Mouse (Mus musculus): Measurements from ENCODE around the gene Ern2. TPM values are rescaled to one million over a fixed set of nuclear protein-coding genes. Genes with fewer than 3 reads are reported as not detected.
A peak's percentile ranks its signal among the peaks of the same experiment; 100 is the strongest.

The Ern2 gene
- polyA plus RNA-seq, 1 experiment from 2014 or later, result not detected

DNA sequence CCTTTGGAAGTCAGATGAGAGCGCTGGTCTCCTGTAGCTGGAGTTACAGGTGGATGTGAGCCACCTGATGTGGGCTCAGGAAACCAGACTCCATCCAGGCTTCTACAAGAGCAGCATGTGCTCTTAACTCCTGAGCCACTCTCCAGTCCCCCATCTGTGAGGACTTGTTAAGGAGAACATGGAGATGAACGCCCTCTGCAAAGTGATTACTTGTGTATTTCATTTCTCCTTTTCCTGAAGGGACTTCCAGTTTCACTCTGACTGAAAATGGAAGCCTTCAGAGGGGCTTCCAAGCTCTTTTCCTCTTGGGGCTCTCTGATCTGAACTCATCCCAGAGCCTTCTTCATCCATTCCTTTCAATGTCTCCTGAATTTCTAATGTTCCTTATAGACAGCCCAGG lies 20.1 kb upstream of the Ern2 start:
- Histone ChIP-seq H3K4me2 (no peak overlapping the region), H3K4me1 (ENCODE audit: control insufficient read depth, insufficient read depth, low read length) (no peaks in the 10 kb centered on the region), H3K27ac (ENCODE audit: low read depth, low read length) (no peak overlapping the region), H3K27me3 (ENCODE audit: control insufficient read depth, insufficient read depth, low read length) (no peaks in the 10 kb centered on the region), H3K36me3 (ENCODE audit: control insufficient read depth, insufficient read depth, low read length) (no peaks in the 10 kb centered on the region), H3K9ac (ENCODE audit: low read depth, low read length) (no peak overlapping the region), H3K9me3 (replicated peaks; ENCODE audit: control insufficient read depth, low read length) (no peaks in the 10 kb centered on the region), H3K4me3 (ENCODE audit: low read depth, low read length) (no peak overlapping the region)
- 72% methylated on average over 2 of the region's 2 CpGs for WGBS (ENCODE audit: insufficient replicate concordance)
- no peak for ATAC-seq (replicated peaks; ENCODE audit: insufficient number of reproducible peaks, low FRiP score, low TSS enrichment)

DNA sequence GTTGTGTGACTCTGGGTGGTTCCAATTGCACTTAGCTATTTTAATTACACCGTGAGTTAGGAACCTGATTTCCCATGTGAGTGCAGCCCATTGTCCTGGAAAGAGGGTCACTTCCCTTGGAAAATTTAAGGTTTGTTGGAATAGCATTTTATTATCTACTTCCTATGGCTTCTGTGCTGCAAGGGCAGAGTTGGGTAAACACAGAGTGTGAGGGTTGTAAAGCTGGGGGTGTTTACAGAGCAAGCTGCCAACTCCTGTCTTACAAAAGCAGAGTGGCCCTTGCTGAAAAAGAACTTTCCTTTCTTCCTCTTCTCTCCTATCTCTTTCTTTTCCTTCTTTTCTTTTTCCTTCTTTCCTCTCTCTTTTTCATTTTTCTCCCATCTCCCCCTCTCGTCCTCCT lies 17.9 kb upstream of the Ern2 start:
- H3K9ac ChIP-seq (ENCODE audit: low read depth, low read length), result no peak overlapping the region
- H3K36me3 ChIP-seq (ENCODE audit: control insufficient read depth, insufficient read depth, low read length), result no peaks in the 10 kb centered on the region
- no peaks in the 10 kb centered on the region for H3K27me3 ChIP-seq (ENCODE audit: control insufficient read depth, insufficient read depth, low read length)
- H3K4me2 ChIP-seq, result no peak overlapping the region
- peak overlapping the region; percentile 11; the same call in 1 of the 2 replicates for H3K27ac ChIP-seq (ENCODE audit: low read depth, low read length)
- 39% methylated on average over 2 of the region's 2 CpGs for WGBS (ENCODE audit: insufficient replicate concordance)
- no peak for ATAC-seq (replicated peaks; ENCODE audit: insufficient number of reproducible peaks, low FRiP score, low TSS enrichment)
- no peak overlapping the region for H3K4me3 ChIP-seq (ENCODE audit: low read depth, low read length)
- H3K4me1 ChIP-seq (ENCODE audit: control insufficient read depth, insufficient read depth, low read length), result no peaks in the 10 kb centered on the region
- no peaks in the 10 kb centered on the region for H3K9me3 ChIP-seq (replicated peaks; ENCODE audit: control insufficient read depth, low read length)

DNA sequence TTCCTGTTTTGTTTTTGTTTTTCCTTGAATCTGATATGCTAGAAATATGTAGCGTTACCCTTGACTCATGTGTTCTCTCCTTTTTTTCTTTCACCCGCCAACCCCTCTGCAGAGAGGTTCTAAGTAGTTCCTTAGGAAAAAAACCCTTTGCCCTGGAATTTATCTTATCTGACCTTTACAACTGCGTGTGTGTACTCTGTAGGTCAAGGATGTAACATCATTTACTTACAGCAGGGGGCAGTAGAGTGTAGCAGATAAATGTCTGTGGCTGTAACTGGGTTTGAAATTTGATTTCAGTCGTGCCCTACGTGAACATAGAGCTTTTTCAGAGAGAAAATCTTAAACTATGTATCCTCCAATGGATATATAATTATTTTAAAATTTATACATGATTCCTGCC lies 13.3 kb upstream of the Ern2 start:
- Histone ChIP-seq H3K36me3 (ENCODE audit: control insufficient read depth, insufficient read depth, low read length) (no peaks in the 10 kb centered on the region), H3K9ac (ENCODE audit: low read depth, low read length) (no peak overlapping the region), H3K4me2 (no peak overlapping the region), H3K4me3 (ENCODE audit: low read depth, low read length) (no peak overlapping the region), H3K4me1 (ENCODE audit: control insufficient read depth, insufficient read depth, low read length) (no peaks in the 10 kb centered on the region), H3K9me3 (replicated peaks; ENCODE audit: control insufficient read depth, low read length) (no peaks in the 10 kb centered on the region), H3K27ac (ENCODE audit: low read depth, low read length) (no peak overlapping the region), H3K27me3 (ENCODE audit: control insufficient read depth, insufficient read depth, low read length) (no peaks in the 10 kb centered on the region)
- no peak for ATAC-seq (replicated peaks; ENCODE audit: insufficient number of reproducible peaks, low FRiP score, low TSS enrichment)
- 24% methylated on average over 5 of the region's 5 CpGs for WGBS (ENCODE audit: insufficient replicate concordance)

DNA sequence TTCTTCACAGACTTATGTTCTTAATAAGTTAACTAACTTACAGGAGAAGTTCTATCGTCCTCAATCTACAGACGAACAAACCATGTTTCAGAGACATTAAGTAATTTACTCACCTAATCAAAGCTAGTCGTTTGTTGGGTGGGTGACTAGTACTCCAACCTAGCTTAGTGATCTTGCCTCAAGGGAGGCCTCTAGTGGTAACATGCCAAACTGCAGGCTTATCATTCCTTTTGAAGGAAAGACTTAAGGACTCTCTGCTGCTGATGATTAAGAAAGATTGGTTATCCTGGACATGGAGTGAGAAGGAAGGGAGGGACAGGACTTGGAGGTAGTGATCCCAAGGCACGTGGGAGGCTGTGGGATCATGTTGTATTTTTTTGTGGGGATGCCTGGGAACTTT lies 11.3 kb upstream of the Ern2 start:
- no peaks in the 10 kb centered on the region for H3K36me3 ChIP-seq (ENCODE audit: control insufficient read depth, insufficient read depth, low read length)
- no peak overlapping the region for H3K4me3 ChIP-seq (ENCODE audit: low read depth, low read length)
- H3K27me3 ChIP-seq (ENCODE audit: control insufficient read depth, insufficient read depth, low read length), result no peaks in the 10 kb centered on the region
- WGBS (ENCODE audit: insufficient replicate concordance), result 28% methylated on average over 4 of the region's 4 CpGs
- H3K9me3 ChIP-seq (replicated peaks; ENCODE audit: control insufficient read depth, low read length), result no peaks in the 10 kb centered on the region
- H3K9ac ChIP-seq (ENCODE audit: low read depth, low read length), result no peak overlapping the region
- H3K4me1 ChIP-seq (ENCODE audit: control insufficient read depth, insufficient read depth, low read length), result no peaks in the 10 kb centered on the region
- H3K4me2 ChIP-seq, result no peak overlapping the region
- H3K27ac ChIP-seq (ENCODE audit: low read depth, low read length), result no peak overlapping the region
- ATAC-seq (replicated peaks; ENCODE audit: insufficient number of reproducible peaks, low FRiP score, low TSS enrichment), result no peak

DNA sequence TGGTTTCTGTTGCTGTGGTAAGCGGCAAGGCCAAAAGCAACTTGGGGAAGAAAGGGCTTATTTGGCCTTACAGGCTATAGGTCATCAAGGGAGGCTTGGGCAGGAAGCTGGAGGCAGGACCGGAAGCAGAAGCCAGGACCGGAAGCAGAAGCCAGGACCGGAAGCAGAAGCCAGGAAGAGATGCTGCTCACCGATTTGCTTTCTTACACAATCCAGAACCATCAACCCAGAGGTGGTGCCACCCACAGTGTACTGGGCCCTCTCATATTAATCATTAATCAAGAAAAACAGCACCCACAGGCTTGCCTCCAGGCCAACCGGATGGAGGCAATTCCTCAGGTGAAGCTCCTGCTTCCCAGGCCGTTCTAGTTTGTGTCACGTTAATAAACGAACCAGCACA lies 10.8 kb upstream of the Ern2 start:
- H3K27ac ChIP-seq (ENCODE audit: low read depth, low read length), result no peak overlapping the region
- 80% methylated on average over 9 of the region's 9 CpGs for WGBS (ENCODE audit: insufficient replicate concordance)
- H3K4me2 ChIP-seq, result no peak overlapping the region
- no peak for ATAC-seq (replicated peaks; ENCODE audit: insufficient number of reproducible peaks, low FRiP score, low TSS enrichment)
- H3K9me3 ChIP-seq (replicated peaks; ENCODE audit: control insufficient read depth, low read length), result no peaks in the 10 kb centered on the region
- no peak overlapping the region for H3K9ac ChIP-seq (ENCODE audit: low read depth, low read length)
- no peaks in the 10 kb centered on the region for H3K4me1 ChIP-seq (ENCODE audit: control insufficient read depth, insufficient read depth, low read length)
- no peaks in the 10 kb centered on the region for H3K27me3 ChIP-seq (ENCODE audit: control insufficient read depth, insufficient read depth, low read length)
- no peaks in the 10 kb centered on the region for H3K36me3 ChIP-seq (ENCODE audit: control insufficient read depth, insufficient read depth, low read length)
- no peak overlapping the region for H3K4me3 ChIP-seq (ENCODE audit: low read depth, low read length)

DNA sequence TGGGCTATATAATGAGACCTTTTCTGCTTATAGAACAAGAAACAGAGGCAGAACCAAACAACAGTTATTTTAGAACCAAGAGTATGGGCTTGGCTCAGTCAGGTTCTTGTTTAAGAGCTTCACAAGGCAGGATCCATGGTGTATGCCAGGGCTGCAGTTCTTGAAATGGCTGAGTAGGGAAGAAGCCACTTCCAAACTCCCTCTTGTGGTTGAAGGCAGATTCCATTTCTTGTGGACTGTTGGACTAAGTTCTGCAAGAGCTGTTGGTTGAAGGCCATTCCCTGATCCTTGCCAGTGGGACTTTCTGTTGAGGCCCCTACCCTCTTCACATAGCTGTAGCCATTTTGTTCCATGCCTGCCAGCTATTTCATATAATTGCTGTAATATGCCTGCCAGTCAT lies 7.9 kb upstream of the Ern2 start:
- ATAC-seq (replicated peaks; ENCODE audit: insufficient number of reproducible peaks, low FRiP score, low TSS enrichment), result no peak

DNA sequence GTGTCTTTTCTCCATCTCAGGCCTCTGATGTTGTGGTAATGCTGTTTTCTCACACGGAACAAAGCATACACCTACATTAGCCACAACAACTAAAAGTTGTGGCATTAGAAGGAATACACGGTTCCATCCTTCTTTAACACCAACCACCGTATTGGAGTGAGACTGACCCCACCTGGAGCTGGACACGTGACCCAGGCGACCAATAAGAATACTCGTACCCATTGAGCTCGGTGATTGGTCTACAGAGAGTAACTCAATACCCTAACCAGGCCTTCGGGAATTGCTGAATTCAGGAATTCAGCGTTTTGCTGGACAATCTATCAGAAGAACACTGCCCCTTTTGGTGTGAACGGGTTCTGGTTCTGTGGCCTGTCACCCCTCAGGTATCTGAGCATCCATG lies 5.1 kb upstream of the Ern2 start:
- no peak for ATAC-seq (replicated peaks; ENCODE audit: insufficient number of reproducible peaks, low FRiP score, low TSS enrichment)
- WGBS (ENCODE audit: insufficient replicate concordance), result 51% methylated on average over 10 of the region's 10 CpGs

More for the DNA sequence above, 7.9 kb upstream of the Ern2 start:
- Histone ChIP-seq H3K27me3 (ENCODE audit: control insufficient read depth, insufficient read depth, low read length) (no peaks in the 10 kb centered on the region), H3K4me2 (no peak overlapping the region), H3K4me1 (ENCODE audit: control insufficient read depth, insufficient read depth, low read length) (no peaks in the 10 kb centered on the region), H3K27ac (ENCODE audit: low read depth, low read length) (no peak overlapping the region), H3K4me3 (ENCODE audit: low read depth, low read length) (no peak overlapping the region), H3K9ac (ENCODE audit: low read depth, low read length) (no peak overlapping the region), H3K9me3 (replicated peaks; ENCODE audit: control insufficient read depth, low read length) (no peaks in the 10 kb centered on the region), H3K36me3 (ENCODE audit: control insufficient read depth, insufficient read depth, low read length) (no peaks in the 10 kb centered on the region)

DNA sequence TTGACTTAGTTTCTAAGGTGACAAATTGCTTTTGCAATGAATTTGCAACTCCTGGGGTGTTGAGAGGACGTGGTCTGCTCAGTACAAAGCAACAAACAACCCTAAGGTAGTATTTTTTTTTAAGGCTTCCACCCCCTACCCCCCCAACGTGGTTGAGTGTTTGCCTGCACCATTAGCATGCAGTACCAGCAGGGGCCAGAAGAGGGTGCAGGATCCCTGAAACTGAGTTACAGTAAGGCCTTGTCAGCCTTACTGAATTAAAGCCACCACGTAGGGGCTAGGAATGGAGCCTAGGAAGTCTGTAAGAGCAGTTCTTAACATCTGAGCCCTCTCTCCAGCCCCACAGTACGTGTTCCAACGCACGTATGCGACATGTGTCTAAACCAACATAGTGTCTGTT lies 3.5 kb upstream of the Ern2 start:
- 31% methylated on average over 7 of the region's 7 CpGs for WGBS (ENCODE audit: insufficient replicate concordance)
- Histone ChIP-seq H3K36me3 (ENCODE audit: control insufficient read depth, insufficient read depth, low read length) (no peaks in the 10 kb centered on the region), H3K9me3 (replicated peaks; ENCODE audit: control insufficient read depth, low read length) (no peaks in the 10 kb centered on the region), H3K27ac (ENCODE audit: low read depth, low read length) (no peak overlapping the region), H3K27me3 (ENCODE audit: control insufficient read depth, insufficient read depth, low read length) (no peaks in the 10 kb centered on the region), H3K4me3 (ENCODE audit: low read depth, low read length) (no peak overlapping the region), H3K9ac (ENCODE audit: low read depth, low read length) (no peak overlapping the region), H3K4me2 (no peak overlapping the region), H3K4me1 (ENCODE audit: control insufficient read depth, insufficient read depth, low read length) (no peaks in the 10 kb centered on the region)
- ATAC-seq (replicated peaks; ENCODE audit: insufficient number of reproducible peaks, low FRiP score, low TSS enrichment), result no peak

More for the DNA sequence above, 5.1 kb upstream of the Ern2 start:
- Histone ChIP-seq H3K4me1 (ENCODE audit: control insufficient read depth, insufficient read depth, low read length) (no peaks in the 10 kb centered on the region), H3K4me3 (ENCODE audit: low read depth, low read length) (no peak overlapping the region), H3K9ac (ENCODE audit: low read depth, low read length) (no peak overlapping the region), H3K27ac (ENCODE audit: low read depth, low read length) (no peak overlapping the region), H3K36me3 (ENCODE audit: control insufficient read depth, insufficient read depth, low read length) (no peaks in the 10 kb centered on the region), H3K9me3 (replicated peaks; ENCODE audit: control insufficient read depth, low read length) (no peaks in the 10 kb centered on the region), H3K4me2 (no peak overlapping the region), H3K27me3 (ENCODE audit: control insufficient read depth, insufficient read depth, low read length) (no peaks in the 10 kb centered on the region)

DNA sequence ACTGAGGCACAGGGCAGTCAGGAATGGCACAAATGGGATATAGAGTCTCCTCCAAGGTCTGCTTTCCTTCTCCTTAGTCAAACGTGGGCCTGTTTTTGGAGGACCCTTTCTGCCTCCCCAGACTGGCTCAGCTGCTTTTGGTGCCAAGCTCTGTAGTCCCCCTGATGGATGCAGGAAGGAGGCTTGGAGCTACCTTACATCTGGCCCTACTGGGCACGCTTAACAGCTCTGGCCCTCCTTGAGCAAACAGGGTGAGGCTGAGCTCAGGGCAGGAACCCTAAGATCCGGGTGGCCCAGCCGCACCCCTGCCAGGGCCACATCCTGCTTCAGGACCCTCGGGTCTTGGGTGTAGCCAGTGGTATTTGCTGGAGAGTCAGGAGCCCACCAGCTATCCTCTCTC lies 1.4 kb downstream of the Ern2 start:
- Histone ChIP-seq H3K9me3 (replicated peaks; ENCODE audit: control insufficient read depth, low read length) (no peaks in the 10 kb centered on the region), H3K27me3 (ENCODE audit: control insufficient read depth, insufficient read depth, low read length) (no peaks in the 10 kb centered on the region), H3K27ac (ENCODE audit: low read depth, low read length) (no peak overlapping the region), H3K4me3 (ENCODE audit: low read depth, low read length) (no peak overlapping the region), H3K4me1 (ENCODE audit: control insufficient read depth, insufficient read depth, low read length) (no peaks in the 10 kb centered on the region), H3K9ac (ENCODE audit: low read depth, low read length) (no peak overlapping the region), H3K4me2 (no peak overlapping the region), H3K36me3 (ENCODE audit: control insufficient read depth, insufficient read depth, low read length) (no peaks in the 10 kb centered on the region)
- WGBS (ENCODE audit: insufficient replicate concordance), result 64% methylated on average over 5 of the region's 5 CpGs
- no peak for ATAC-seq (replicated peaks; ENCODE audit: insufficient number of reproducible peaks, low FRiP score, low TSS enrichment)

Measured in heart, embryonic 11.5 days (tissue).